Mouse (Mus musculus): ENCODE measurements around the gene Serpina3m. TPM values are rescaled to one million over a fixed set of nuclear protein-coding genes. Genes with fewer than 3 reads are reported as not detected.
A peak's percentile ranks its signal among the peaks of the same experiment; 100 is the strongest.

Gene Serpina3m
- polyA plus RNA-seq, 1 experiment from 2014 or later: not detected

GRCm38 (mm10) chr12:104403968-104404367 is 65.7 kb downstream of the Serpina3m start:
- Histone ChIP-seq H3K9me3 (replicated peaks) (no peaks in the 10 kb centered on the region), H3K36me3 (ENCODE audit: poor library complexity, severe bottlenecking) (no peaks in the 10 kb centered on the region), H3K9ac (no peak overlapping the region), H3K27ac (no peak overlapping the region), H3K27me3 (no peaks in the 10 kb centered on the region), H3K4me1 (no peaks in the 10 kb centered on the region), H3K4me3 (no peak overlapping the region), H3K4me2 (no peak overlapping the region)
- WGBS: 83% methylated on average over 5 of the region's 5 CpGs
- ATAC-seq: no peak

GRCm38 (mm10) chr12:104406454-104406885 is 68.2 kb downstream of the Serpina3m start, which contains the start of gene Serpina3n:
Gene Serpina3n (plus strand): TSS chr12:104406729.
- H3K4me3 ChIP-seq: no peak within 1 kb of the TSS
- H3K4me2 ChIP-seq: no peak within 1 kb of the TSS
- H3K27me3 ChIP-seq: no peaks in the 10 kb centered on the region
- no peaks in the 10 kb centered on the region for H3K9me3 ChIP-seq (replicated peaks)
- no peak for ATAC-seq
- H3K27ac ChIP-seq: no peak within 1 kb of the TSS
- H3K36me3 ChIP-seq (ENCODE audit: poor library complexity, severe bottlenecking): no peaks in the 10 kb centered on the region
- 69% methylated on average over 4 of the region's 4 CpGs for WGBS
- H3K4me1 ChIP-seq: no peaks in the 10 kb centered on the region
- no peak within 1 kb of the TSS for H3K9ac ChIP-seq

GRCm38 (mm10) chr12:104412507-104412906 is 74.2 kb downstream of the Serpina3m start:
- Histone ChIP-seq H3K9ac (no peak overlapping the region), H3K27me3 (no peaks in the 10 kb centered on the region), H3K4me2 (no peak overlapping the region), H3K9me3 (replicated peaks) (no peaks in the 10 kb centered on the region), H3K4me3 (no peak overlapping the region), H3K27ac (no peak overlapping the region), H3K36me3 (ENCODE audit: poor library complexity, severe bottlenecking) (no peaks in the 10 kb centered on the region), H3K4me1 (no peaks in the 10 kb centered on the region)
- ATAC-seq: no peak
- WGBS: 89% methylated on average over 6 of the region's 6 CpGs

- Histone ChIP-seq H3K27me3 (no peaks in the 10 kb centered on the region), H3K4me1 (peaks cover 3% of the 10 kb centered on the region; the same call in 1 of the 2 replicates), H3K4me3 (no peak overlapping the region), H3K9me3 (replicated peaks) (no peaks in the 10 kb centered on the region), H3K9ac (no peak overlapping the region), H3K36me3 (ENCODE audit: poor library complexity, severe bottlenecking) (no peaks in the 10 kb centered on the region), H3K27ac (no peak overlapping the region), H3K4me2 (no peak overlapping the region)
- ATAC-seq: no peak
- WGBS: 58% methylated on average over 2 of the region's 2 CpGs
These were observed 76.3 kb downstream of the Serpina3m start for GRCm38 (mm10) chr12:104414576-104414975.

- Histone ChIP-seq H3K4me2 (no peak overlapping the region), H3K36me3 (ENCODE audit: poor library complexity, severe bottlenecking) (no peaks in the 10 kb centered on the region), H3K27me3 (no peaks in the 10 kb centered on the region), H3K9me3 (replicated peaks) (no peaks in the 10 kb centered on the region), H3K4me1 (peaks cover 3% of the 10 kb centered on the region; the same call in 1 of the 2 replicates), H3K9ac (no peak overlapping the region), H3K4me3 (no peak overlapping the region), H3K27ac (no peak overlapping the region)
- WGBS: 50% methylated on average over 6 of the region's 6 CpGs
- peak; percentile 30; the same call in 1 of the 2 replicates for ATAC-seq
These were observed 77.5 kb downstream of the Serpina3m start for GRCm38 (mm10) chr12:104415625-104416315.

DNA sequence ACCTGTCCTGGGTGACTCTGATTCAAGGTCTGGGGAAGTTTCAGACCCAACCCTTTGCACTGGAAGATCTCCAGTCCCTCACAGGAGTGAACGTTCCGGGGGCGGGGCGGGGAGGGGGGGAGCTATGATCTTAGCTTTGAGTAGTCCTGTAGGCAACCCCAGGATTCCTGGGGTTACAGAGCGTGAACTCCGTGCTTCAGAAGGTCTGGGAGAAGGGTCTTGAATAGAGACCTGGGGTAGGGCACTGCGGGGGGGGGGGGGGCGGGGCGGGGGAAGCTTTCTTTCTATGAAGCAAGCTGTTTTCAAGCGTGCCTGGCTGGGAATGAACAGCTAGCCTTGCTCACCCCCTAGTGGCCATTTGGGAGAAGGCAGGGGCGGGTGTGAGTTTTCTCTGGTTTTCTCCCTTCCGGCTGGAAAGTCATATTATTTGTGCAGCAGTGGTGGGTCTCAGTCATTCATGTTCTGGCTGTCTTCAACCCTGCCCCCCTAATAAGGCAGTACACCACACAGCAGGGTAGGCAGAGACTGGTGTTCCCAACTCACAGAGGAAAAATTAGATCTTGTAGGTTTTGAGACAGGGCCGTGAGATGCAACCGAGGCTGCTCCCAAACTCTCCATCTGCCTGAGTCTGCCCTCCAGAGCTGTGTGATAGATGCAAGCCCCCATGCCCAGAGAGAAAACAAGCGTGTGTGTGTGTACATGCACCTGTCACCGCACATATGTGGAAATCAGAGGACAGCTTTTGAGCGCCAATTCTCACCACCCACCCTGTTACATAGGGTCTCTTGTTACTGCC is 80.3 kb downstream of the Serpina3m start:
- H3K4me3 ChIP-seq: peak overlapping the region; percentile 12; the same call in 1 of the 2 replicates
- ATAC-seq: peak; percentile 82
- H3K9ac ChIP-seq: 0 out of 2 replicates have a peak overlapping the region, but pooled peaks have one; percentile 2
- H3K9me3 ChIP-seq (replicated peaks): no peaks in the 10 kb centered on the region
- peaks cover 3% of the 10 kb centered on the region; the same call in 1 of the 2 replicates for H3K4me1 ChIP-seq
- H3K27me3 ChIP-seq: no peaks in the 10 kb centered on the region
- H3K27ac ChIP-seq: no peak overlapping the region
- peak overlapping the region; percentile 53 for H3K4me2 ChIP-seq
- no peaks in the 10 kb centered on the region for H3K36me3 ChIP-seq (ENCODE audit: poor library complexity, severe bottlenecking)
- 21% methylated on average over 14 of the region's 17 CpGs for WGBS

DNA sequence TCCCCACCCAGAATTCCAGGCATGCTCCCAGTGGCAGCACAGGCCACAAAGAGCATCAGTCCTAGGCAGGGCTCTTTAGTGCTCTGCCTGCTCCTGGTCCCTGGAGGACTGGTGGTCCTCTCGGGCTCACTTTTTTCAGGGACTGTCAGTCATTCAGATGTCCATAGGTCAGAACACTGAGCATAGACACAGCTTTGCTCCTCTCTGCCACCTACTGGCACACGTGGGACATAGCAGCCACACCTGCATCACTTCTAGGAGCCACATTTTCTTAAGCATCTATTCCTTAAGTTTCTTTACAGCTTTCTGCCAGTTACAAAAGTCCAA is 80.8 kb downstream of the Serpina3m start:
- H3K9ac ChIP-seq: no peak overlapping the region
- H3K9me3 ChIP-seq (replicated peaks): no peaks in the 10 kb centered on the region
- peak; percentile 44 for ATAC-seq
- H3K36me3 ChIP-seq (ENCODE audit: poor library complexity, severe bottlenecking): no peaks in the 10 kb centered on the region
- no peaks in the 10 kb centered on the region for H3K27me3 ChIP-seq
- H3K27ac ChIP-seq: no peak overlapping the region
- peaks cover 3% of the 10 kb centered on the region; the same call in 1 of the 2 replicates for H3K4me1 ChIP-seq
- H3K4me3 ChIP-seq: no peak overlapping the region
- WGBS: 5% methylated on average over 2 of the region's 2 CpGs
- no peak overlapping the region for H3K4me2 ChIP-seq

GRCm38 (mm10) chr12:104422615-104423392 is 84.5 kb downstream of the Serpina3m start:
- 79% methylated on average over 11 of the region's 11 CpGs for WGBS
- Histone ChIP-seq H3K4me3 (no peak overlapping the region), H3K36me3 (ENCODE audit: poor library complexity, severe bottlenecking) (no peaks in the 10 kb centered on the region), H3K4me2 (no peak overlapping the region), H3K27ac (no peak overlapping the region), H3K27me3 (no peaks in the 10 kb centered on the region), H3K4me1 (peaks cover 3% of the 10 kb centered on the region; the same call in 1 of the 2 replicates), H3K9me3 (replicated peaks) (no peaks in the 10 kb centered on the region), H3K9ac (no peak overlapping the region)
- no peak for ATAC-seq

DNA sequence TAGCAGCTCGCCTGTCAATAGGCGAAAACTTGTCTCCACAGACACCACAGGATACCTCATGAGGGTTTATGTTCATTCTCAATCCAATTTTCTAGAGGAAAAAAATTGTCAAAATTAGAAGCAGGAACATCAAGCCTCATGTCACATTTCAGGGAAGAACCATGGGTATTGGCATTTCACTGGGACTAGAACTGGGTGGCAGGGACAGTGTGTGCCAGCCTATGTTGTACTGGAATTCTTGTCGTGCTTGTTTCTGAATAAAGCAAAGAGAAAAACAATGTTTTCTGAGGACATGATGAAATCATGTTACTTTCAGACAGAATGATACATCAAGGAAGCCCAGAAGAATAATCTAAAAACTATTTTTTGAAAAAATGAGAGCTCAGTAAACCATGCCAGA is 87.3 kb downstream of the Serpina3m start:
- Histone ChIP-seq H3K36me3 (ENCODE audit: poor library complexity, severe bottlenecking) (no peaks in the 10 kb centered on the region), H3K4me2 (no peak overlapping the region), H3K4me1 (no peaks in the 10 kb centered on the region), H3K27me3 (no peaks in the 10 kb centered on the region), H3K9me3 (replicated peaks) (no peaks in the 10 kb centered on the region), H3K4me3 (no peak overlapping the region), H3K9ac (no peak overlapping the region), H3K27ac (no peak overlapping the region)
- 81% methylated on average over 3 of the region's 3 CpGs for WGBS
- no peak for ATAC-seq

DNA sequence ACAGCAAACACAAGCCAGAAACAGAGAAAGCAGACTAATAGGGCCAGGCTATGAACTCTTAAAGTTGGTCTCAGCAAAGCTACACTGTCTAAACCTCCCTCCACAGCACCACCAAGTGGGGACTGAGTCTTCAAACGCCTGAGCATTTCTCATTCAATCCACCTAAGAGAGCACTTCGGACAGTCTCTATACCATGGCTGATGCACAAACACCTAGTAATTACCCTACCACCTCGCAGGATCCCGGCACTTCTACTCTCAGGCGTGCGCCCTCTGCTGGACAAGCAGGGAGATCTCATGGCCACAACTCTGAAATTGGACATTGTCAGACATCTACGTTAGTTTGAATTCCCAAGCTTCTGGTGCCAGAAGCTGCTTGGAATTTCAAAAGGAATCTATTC is 88.6 kb downstream of the Serpina3m start:
- Histone ChIP-seq H3K27me3 (no peaks in the 10 kb centered on the region), H3K27ac (no peak overlapping the region), H3K4me2 (no peak overlapping the region), H3K4me1 (0 out of 2 replicates have a peak, but pooled peaks cover 7% of the 10 kb centered on the region), H3K4me3 (no peak overlapping the region), H3K9me3 (replicated peaks) (no peaks in the 10 kb centered on the region), H3K36me3 (ENCODE audit: poor library complexity, severe bottlenecking) (no peaks in the 10 kb centered on the region), H3K9ac (no peak overlapping the region)
- under 1% methylated on average over 7 of the region's 7 CpGs for WGBS
- peak; percentile 62; the same call in 1 of the 2 replicates for ATAC-seq

DNA sequence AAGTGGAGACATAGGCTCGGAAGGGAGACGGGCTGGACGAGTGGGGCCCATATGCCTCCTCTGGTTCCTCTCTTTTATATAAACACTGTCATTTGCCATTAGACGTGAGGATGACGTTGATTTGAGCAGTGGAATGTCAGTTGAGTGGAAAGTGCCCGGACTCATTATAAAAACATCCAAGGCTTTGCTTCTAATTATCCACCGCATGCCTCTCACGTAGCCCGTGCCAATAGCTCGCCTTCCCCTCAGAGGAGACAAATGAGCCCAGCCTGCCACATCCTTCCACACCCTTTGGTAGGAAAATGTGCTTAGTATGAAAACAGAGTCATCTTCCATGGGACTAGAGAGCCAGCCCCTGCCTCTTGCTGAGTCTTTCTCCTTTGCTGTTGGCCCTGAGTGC is 93.1 kb downstream of the Serpina3m start:
- Histone ChIP-seq H3K36me3 (ENCODE audit: poor library complexity, severe bottlenecking) (no peaks in the 10 kb centered on the region), H3K27ac (no peak overlapping the region), H3K4me1 (0 out of 2 replicates have a peak, but pooled peaks cover 7% of the 10 kb centered on the region), H3K4me2 (no peak overlapping the region), H3K4me3 (no peak overlapping the region), H3K27me3 (no peaks in the 10 kb centered on the region), H3K9ac (no peak overlapping the region), H3K9me3 (replicated peaks) (no peaks in the 10 kb centered on the region)
- WGBS: 46% methylated on average over 10 of the region's 10 CpGs
- 0 out of 2 replicates have a peak, but pooled peaks have one; percentile 50 for ATAC-seq

Measured in forebrain, embryonic 13.5 days (tissue).